Mouse (Mus musculus) forebrain, embryonic 16.5 days (tissue): ENCODE data around the gene Ms4a13. TPM values are rescaled to one million over a fixed set of nuclear protein-coding genes. Genes with fewer than 3 reads are reported as not detected.

Source experiments
- ATAC-seq: fragments of 200-750 bp; cut with Nextera tagmentation; 2 replicates; pipeline ENCODE4 v1.8.0; 2017; ENCODE audit warnings: mild to moderate bottlenecking, moderate library complexity
- H3K27ac ChIP-seq: fragments of 300-500 bp; sonication (generic); 2 replicates; pipeline ENCODE4 v1.5.1; 2014; ENCODE audit warnings: low read length, control low read depth
- H3K27me3 ChIP-seq: fragments of 300-500 bp; sonication (generic); replicated peaks from 2 replicates; pipeline ENCODE4 v1.6.1; 2014; ENCODE audit warnings: low read length; ENCODE audit not compliant: control insufficient read depth, insufficient read depth
- H3K36me3 ChIP-seq: fragments of 300-500 bp; sonication (generic); 2 replicates; pipeline ENCODE4 v1.6.1; 2014; ENCODE audit not compliant: control insufficient read depth, insufficient read depth
- H3K4me1 ChIP-seq: fragments of 300-500 bp; sonication (generic); replicated peaks from 2 replicates; pipeline ENCODE4 v1.6.1; 2014; ENCODE audit warnings: low read length; ENCODE audit not compliant: control insufficient read depth, insufficient read depth
- H3K4me2 ChIP-seq: fragments of 300-500 bp; sonication (generic); 2 replicates; pipeline ENCODE4 v1.6.1; 2014; ENCODE audit warnings: mild to moderate bottlenecking, low read length, control low read depth
- H3K4me3 ChIP-seq: fragments of 300-500 bp; sonication (generic); replicated peaks from 2 replicates; pipeline ENCODE4 v1.5.1; 2014; ENCODE audit warnings: mild to moderate bottlenecking, low read length, control low read depth
- H3K9ac ChIP-seq: fragments of 300-500 bp; sonication (generic); replicated peaks from 2 replicates; pipeline ENCODE4 v1.6.1; 2014; ENCODE audit warnings: low read depth, low read length, control low read depth
- H3K9me3 ChIP-seq: fragments of 300-500 bp; sonication (generic); 2 replicates; pipeline ENCODE4 v1.6.1; 2016; ENCODE audit warnings: low read length; ENCODE audit not compliant: control insufficient read depth
- WGBS: fragments of 180-500 bp; shearing (Covaris S2); extraction: QIAGEN DNeasy Blood & Tissue Kit; methylation state at CpG from one replicate; pipeline ENCODE4 v1.1.7; 2014; 5-methylcytosine and 5-hydroxymethylcytosine counted together
- polyA plus RNA-seq: library from polyadenylated mRNA; unstranded; fragments of >200 nt; fragmentation: Nextera tagmentation; extraction: Ambion mirVana; gene quantifications from 2 replicates; pipeline ENCODE4 v1.2.1, GENCODE M21; 2015

The Ms4a13 gene
- polyA plus RNA-seq = not detected in 2 replicates

DNA sequence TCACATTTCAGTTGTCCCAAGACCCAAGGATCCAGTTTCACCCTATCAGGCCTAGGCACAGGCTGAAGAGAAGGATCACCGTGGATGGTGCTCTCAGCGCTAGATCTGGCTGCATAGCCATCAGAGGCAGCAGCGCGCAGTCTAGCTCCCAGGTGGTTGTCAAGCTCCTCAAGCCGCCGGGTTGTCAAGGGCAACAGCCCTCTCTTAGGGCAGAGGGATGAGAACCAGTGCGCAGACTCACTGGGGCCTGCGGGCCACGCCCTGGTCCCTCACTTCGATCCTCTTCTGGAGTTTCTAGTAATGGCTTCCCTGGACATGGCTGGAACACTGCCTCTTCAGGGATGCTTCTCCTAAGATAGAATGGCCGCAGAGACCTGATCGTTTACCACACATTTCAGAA lies at the start of gene Ms4a13:
Gene Ms4a13 (minus strand): TSS at position 192 of the 400 bp plus-strand sequence.
- Histone ChIP-seq H3K27ac (no peak within 1 kb of the TSS), H3K9ac (no peak within 1 kb of the TSS), H3K4me1 (no peaks in the 10 kb centered on the region), H3K27me3 (no peaks in the 10 kb centered on the region), H3K4me3 (no peak within 1 kb of the TSS), H3K36me3 (no peaks in the 10 kb centered on the region), H3K9me3 (no peaks in the 10 kb centered on the region), H3K4me2 (no peak within 1 kb of the TSS)
- no peak for ATAC-seq
- WGBS = 63% methylated on average over 12 of the region's 12 CpGs

DNA sequence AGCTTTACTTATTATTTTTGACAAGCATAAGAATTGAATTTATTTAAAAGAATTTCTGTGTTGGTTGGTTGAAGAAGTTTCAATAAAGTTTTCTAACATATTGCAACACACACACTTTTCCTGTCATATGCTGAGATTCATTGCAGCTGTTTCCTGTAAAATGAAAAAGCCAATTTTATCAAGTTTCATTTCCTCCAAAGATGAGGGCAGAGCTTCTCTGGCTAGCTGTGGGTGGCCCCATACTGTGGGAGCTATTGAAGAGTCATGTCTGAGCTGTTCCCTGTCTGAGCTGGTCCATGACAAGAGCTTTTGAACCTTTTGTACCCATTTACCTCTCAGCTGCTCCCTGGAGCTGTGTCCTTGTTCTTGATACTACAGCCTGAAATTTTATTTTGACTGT lies 47.7 kb upstream of the Ms4a13 start:
- Histone ChIP-seq H3K36me3 (no peaks in the 10 kb centered on the region), H3K4me2 (no peak overlapping the region), H3K4me3 (no peak overlapping the region), H3K9ac (no peak overlapping the region), H3K4me1 (no peaks in the 10 kb centered on the region), H3K27ac (no peak overlapping the region), H3K27me3 (no peaks in the 10 kb centered on the region), H3K9me3 (no peaks in the 10 kb centered on the region)
- no peak for ATAC-seq

- H3K36me3 ChIP-seq = no peaks in the 10 kb centered on the region
- no peak overlapping the region for H3K4me3 ChIP-seq
- no peak overlapping the region for H3K27ac ChIP-seq
- no peaks in the 10 kb centered on the region for H3K9me3 ChIP-seq
- H3K4me1 ChIP-seq = no peaks in the 10 kb centered on the region
- ATAC-seq = no peak
- no peak overlapping the region for H3K4me2 ChIP-seq
- 43% methylated on average over 5 of the region's 5 CpGs for WGBS
- H3K27me3 ChIP-seq = no peaks in the 10 kb centered on the region
- H3K9ac ChIP-seq = no peak overlapping the region
Measured at GRCm38 (mm10) chr19:11242560-11242959, 46.0 kb upstream of the Ms4a13 start.

DNA sequence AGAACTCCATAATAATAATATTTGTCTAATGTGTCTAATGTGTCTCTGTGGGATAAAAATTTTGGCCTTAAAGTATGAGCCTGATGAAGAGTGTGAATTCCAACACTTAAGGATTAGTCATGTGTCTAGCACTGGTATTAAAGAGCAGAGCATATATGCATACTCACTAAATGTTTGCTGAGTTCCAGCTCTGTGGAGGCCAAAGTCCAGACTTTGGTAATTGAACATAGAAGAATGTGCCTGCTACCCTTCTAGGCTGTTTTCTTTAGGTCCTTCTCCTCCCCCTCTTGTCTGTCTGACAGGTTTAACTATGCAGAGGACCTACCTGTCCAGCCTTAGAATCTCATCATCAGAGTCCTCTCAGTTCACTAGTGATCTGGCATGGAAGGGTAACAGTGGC lies 39.3 kb upstream of the Ms4a13 start:
- no peak overlapping the region for H3K4me3 ChIP-seq
- H3K4me1 ChIP-seq = no peaks in the 10 kb centered on the region
- no peak for ATAC-seq
- H3K4me2 ChIP-seq = no peak overlapping the region
- H3K27me3 ChIP-seq = no peaks in the 10 kb centered on the region
- no peaks in the 10 kb centered on the region for H3K9me3 ChIP-seq
- H3K36me3 ChIP-seq = no peaks in the 10 kb centered on the region
- H3K9ac ChIP-seq = no peak overlapping the region
- no peak overlapping the region for H3K27ac ChIP-seq

- Histone ChIP-seq H3K27me3 (no peaks in the 10 kb centered on the region), H3K9ac (no peak overlapping the region), H3K27ac (no peak overlapping the region), H3K4me3 (no peak overlapping the region), H3K4me2 (no peak overlapping the region), H3K4me1 (no peaks in the 10 kb centered on the region), H3K9me3 (no peaks in the 10 kb centered on the region), H3K36me3 (no peaks in the 10 kb centered on the region)
- WGBS = 71% methylated on average over 5 of the region's 5 CpGs
- ATAC-seq = no peak
Measured at GRCm38 (mm10) chr19:11234921-11235735, 38.6 kb upstream of the Ms4a13 start.

GRCm38 (mm10) chr19:11234244-11234643 lies 37.7 kb upstream of the Ms4a13 start:
- no peak for ATAC-seq
- H3K4me1 ChIP-seq = no peaks in the 10 kb centered on the region
- H3K4me3 ChIP-seq = no peak overlapping the region
- H3K27me3 ChIP-seq = no peaks in the 10 kb centered on the region
- H3K36me3 ChIP-seq = no peaks in the 10 kb centered on the region
- WGBS = 78% methylated on average over 5 of the region's 5 CpGs
- no peaks in the 10 kb centered on the region for H3K9me3 ChIP-seq
- H3K9ac ChIP-seq = no peak overlapping the region
- H3K27ac ChIP-seq = no peak overlapping the region
- H3K4me2 ChIP-seq = no peak overlapping the region

DNA sequence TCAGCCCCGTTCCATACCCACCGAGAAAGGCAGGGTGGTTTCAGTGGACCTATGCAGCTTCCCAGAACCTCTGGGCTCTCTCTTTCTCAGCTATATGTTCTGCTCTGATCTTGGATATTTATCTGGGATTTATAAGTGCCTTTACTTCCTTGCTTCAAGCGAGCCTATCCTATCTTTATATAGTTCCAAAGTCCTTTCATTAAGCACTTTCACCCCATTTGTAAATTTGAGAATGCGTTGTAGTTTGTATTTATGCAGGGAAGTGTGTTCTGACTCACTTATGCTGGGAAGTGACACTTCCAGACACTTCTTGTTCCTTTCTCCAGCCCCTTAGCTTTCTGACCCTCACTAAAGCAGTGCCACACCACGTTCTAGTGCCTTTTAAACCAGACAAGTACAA lies 35.8 kb upstream of the Ms4a13 start, which contains the start of gene Ms4a12:
Gene Ms4a12 (minus strand): TSS at position 101 of the 400 bp plus-strand sequence.
- WGBS = 71% methylated on average over 5 of the region's 5 CpGs
- Histone ChIP-seq H3K4me2 (no peak within 1 kb of the TSS), H3K27ac (no peak within 1 kb of the TSS), H3K4me1 (no peaks in the 10 kb centered on the region), H3K27me3 (no peaks in the 10 kb centered on the region), H3K9ac (no peak within 1 kb of the TSS), H3K36me3 (no peaks in the 10 kb centered on the region), H3K9me3 (no peaks in the 10 kb centered on the region), H3K4me3 (no peak within 1 kb of the TSS)
- ATAC-seq = no peak

- no peak for ATAC-seq
- no peak overlapping the region for H3K27ac ChIP-seq
- WGBS = 65% methylated on average over 1 of the region's 1 CpGs
Measured at GRCm38 (mm10) chr19:11192552-11192951, 4.0 kb downstream of the Ms4a13 start.

GRCm38 (mm10) chr19:11184121-11184520 lies 12.4 kb downstream of the Ms4a13 start:
- no peaks in the 10 kb centered on the region for H3K27me3 ChIP-seq
- H3K9ac ChIP-seq = no peak overlapping the region
- no peaks in the 10 kb centered on the region for H3K36me3 ChIP-seq
- H3K4me1 ChIP-seq = no peaks in the 10 kb centered on the region
- no peaks in the 10 kb centered on the region for H3K9me3 ChIP-seq
- no peak overlapping the region for H3K4me3 ChIP-seq
- no peak overlapping the region for H3K27ac ChIP-seq
- 18% methylated on average over 5 of the region's 5 CpGs for WGBS
- no peak overlapping the region for H3K4me2 ChIP-seq
- no peak for ATAC-seq

More at GRCm38 (mm10) chr19:11192552-11192951, 4.0 kb downstream of the Ms4a13 start:
- Histone ChIP-seq H3K36me3 (no peaks in the 10 kb centered on the region), H3K9me3 (no peaks in the 10 kb centered on the region), H3K27me3 (no peaks in the 10 kb centered on the region), H3K4me1 (no peaks in the 10 kb centered on the region), H3K4me3 (no peak overlapping the region), H3K9ac (no peak overlapping the region), H3K4me2 (no peak overlapping the region)
